Mouse (Mus musculus) hindbrain, embryonic 13.5 days (tissue): Measurements from ENCODE around the gene Olfr983. TPM values are rescaled to one million over a fixed set of nuclear protein-coding genes. Genes with fewer than 3 reads are reported as not detected.

Experiments
- polyA plus RNA-seq: library from polyadenylated mRNA; unstranded; fragments of >200 nt; fragmentation: Nextera tagmentation; extraction: Ambion mirVana; gene quantifications from 2 replicates; pipeline ENCODE4 v1.2.1, GENCODE M21; 2015

Olfr983 gene
- polyA plus RNA-seq, 1 experiment from 2014 or later = not detected

Other genes with a start within 250 kb of the Olfr983 start
- not detected in 2 replicates for gene Olfr972, start 227.2 kb downstream of the Olfr983 start, polyA plus RNA-seq
- gene Olfr229, start 186.3 kb downstream of the Olfr983 start, polyA plus RNA-seq = not detected in 2 replicates
- gene Olfr974, start 156.1 kb downstream of the Olfr983 start, polyA plus RNA-seq = not detected in 2 replicates
- gene Olfr975, start 141.5 kb downstream of the Olfr983 start, polyA plus RNA-seq = 0.06 TPM in 1 of 2 replicates, not detected in the other
- gene Olfr976, start 132.5 kb downstream of the Olfr983 start, polyA plus RNA-seq = not detected in 2 replicates
- not detected in 2 replicates for gene Olfr978, start 101.5 kb downstream of the Olfr983 start, polyA plus RNA-seq
- not detected in 2 replicates for gene Olfr979, start 90.1 kb downstream of the Olfr983 start, polyA plus RNA-seq
- gene Olfr980, start 84.0 kb downstream of the Olfr983 start, polyA plus RNA-seq = not detected in 2 replicates
- not detected in 2 replicates for gene Olfr981, start 72.1 kb downstream of the Olfr983 start, polyA plus RNA-seq
- gene Olfr982, start 19.8 kb downstream of the Olfr983 start, polyA plus RNA-seq = not detected in 2 replicates
- not detected in 2 replicates for gene Olfr984, start 20.6 kb upstream of the Olfr983 start, polyA plus RNA-seq
- not detected in 2 replicates for gene Olfr985, start 36.6 kb upstream of the Olfr983 start, polyA plus RNA-seq
- gene Tmem225, start 54.5 kb upstream of the Olfr983 start, polyA plus RNA-seq = not detected in 2 replicates
- gene Olfr986, start 87.3 kb upstream of the Olfr983 start, polyA plus RNA-seq = not detected in 2 replicates
- gene Zfp202, start 98.7 kb upstream of the Olfr983 start, polyA plus RNA-seq = 8.5 and 9.5 TPM in 2 replicates
- 101 and 111 TPM in 2 replicates for gene Scn3b, start 175.6 kb upstream of the Olfr983 start, polyA plus RNA-seq